Mouse (Mus musculus) adrenal gland, postnatal 36 days (tissue): Measurements from ENCODE around the gene Lemd1. TPM values are rescaled to one million over a fixed set of nuclear protein-coding genes. Genes with fewer than 3 reads are reported as not detected.

ENCODE experiments used
- DNase-seq, 2 experiments: peaks; one replicate each; pipeline ENCODE4 v3.0.0; 2021; ENCODE audit warnings: mixed read lengths in 1 of 2
- total RNA-seq, 2 experiments: library from RNA; stranded (reverse); gene quantifications; 2 replicates each; pipeline ENCODE4 v1.2.3; 2021

Gene Lemd1
- total RNA-seq, 2 experiments from 2014 or later = 0.33 TPM

DNA sequence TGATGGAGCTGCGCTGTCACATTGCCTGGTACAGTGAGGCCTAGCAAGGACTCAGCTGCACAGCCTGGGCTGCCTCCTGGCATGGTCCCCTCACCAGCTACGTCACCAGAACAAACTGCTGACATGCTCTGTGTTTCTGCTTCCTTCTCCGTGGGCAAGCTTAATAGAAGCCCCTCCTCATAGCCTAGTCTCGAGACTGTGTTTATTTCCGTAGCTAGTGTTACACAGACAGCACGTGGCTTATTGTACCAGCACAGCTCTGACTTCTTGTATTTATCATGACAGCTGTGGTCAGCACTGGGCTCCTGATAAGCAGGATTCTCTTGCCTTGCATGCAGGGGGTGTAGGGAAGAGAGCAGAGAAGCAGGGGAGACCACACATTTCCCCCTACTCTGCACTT lies 54.9 kb downstream of the Lemd1 start:
- no peak for DNase-seq

DNA sequence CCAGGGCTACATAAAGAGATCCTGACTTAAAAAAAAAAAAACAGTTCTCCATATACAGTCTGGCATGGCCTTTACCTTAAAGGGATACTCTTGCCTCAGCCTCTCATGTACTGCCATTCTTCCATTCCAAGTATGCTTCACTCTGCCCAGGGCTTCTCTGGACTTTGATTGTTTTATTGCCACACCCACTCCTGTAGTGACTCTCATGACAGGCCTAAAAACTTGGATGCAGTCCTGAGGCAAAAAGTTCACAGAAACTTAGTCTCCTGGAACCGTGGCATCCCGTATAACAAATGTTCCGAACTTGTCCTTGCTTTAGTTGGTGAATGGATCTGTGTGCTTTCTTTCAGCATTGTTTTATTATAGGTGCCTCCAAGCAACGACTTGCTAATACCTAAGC lies 55.4 kb downstream of the Lemd1 start:
- DNase-seq = no peak

DNA sequence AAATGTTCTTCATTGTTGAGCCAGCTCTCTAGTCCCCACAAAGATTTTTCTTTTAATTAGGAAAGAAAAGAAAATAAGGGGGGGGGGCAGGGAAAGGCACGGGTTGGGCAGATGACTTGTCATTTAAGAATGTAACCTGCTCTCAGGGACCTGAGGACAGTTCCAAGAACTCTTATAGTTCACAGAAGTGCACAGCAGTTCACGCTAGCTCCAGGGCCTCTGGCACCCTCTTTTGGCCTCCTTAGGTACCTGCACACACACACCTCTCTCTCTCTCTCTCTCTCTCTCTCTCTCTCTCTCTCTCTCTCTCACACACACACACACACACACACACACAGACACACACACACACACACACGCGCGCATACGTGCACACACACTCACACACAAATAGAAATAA lies 63.2 kb downstream of the Lemd1 start:
- DNase-seq = no peak

DNA sequence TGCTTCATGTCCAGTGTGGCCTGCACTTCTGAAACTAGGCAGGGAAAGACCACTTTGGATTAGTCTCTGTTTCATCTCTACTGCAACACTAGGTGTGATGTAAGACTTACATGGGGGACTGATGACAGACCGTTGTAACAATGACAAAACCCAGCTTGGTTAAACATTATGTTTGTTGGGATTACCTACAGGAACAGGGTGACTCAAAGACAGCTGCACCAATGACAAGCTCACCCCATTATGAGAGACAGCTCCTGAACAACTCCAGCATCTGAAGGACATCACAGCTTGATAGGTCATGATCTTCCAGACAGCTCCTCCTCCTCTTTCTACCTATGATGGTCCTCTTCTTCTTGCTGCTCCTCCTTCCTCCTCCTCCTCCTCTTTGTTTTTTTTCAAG lies 69.1 kb downstream of the Lemd1 start:
- no peak for DNase-seq

DNA sequence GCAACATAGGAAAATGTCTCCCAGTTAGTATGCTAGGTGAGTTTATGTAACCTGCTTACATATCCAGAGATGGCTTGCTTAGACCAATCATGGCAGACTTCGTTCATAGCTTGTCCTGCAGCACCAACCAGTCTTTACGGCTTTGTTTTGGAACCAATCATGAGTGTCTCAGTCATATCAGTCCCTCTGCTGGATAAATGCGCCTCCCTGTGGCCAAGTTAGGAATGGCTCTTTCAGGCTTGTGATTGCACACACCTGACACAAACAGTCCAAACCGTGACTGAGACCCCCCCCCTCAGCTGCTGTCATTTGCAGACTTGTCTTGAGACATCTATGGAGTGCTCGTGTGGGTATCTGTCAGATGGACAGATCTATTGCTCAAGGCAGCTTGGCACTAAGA lies 69.8 kb downstream of the Lemd1 start:
- DNase-seq = no peak

DNA sequence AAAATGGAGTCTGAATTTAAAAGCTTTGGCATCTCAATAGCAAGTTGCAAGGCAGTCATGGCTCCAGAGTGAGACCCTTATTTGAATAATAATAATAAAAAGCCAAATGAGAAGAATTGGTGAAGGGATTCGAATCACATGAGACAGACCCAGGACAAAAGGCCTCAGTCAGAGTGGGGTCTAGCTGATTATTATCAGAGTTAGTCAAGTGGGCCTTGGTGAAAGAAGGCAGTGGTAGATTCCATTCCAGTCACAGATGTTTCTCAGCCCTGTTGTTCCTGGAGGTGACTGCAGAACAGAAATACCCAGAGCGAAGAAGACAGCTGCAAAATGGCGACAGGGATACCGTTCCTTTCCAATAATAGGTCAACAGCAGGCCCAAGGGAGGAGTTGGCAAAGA lies 72.4 kb downstream of the Lemd1 start:
- no peak for DNase-seq

DNA sequence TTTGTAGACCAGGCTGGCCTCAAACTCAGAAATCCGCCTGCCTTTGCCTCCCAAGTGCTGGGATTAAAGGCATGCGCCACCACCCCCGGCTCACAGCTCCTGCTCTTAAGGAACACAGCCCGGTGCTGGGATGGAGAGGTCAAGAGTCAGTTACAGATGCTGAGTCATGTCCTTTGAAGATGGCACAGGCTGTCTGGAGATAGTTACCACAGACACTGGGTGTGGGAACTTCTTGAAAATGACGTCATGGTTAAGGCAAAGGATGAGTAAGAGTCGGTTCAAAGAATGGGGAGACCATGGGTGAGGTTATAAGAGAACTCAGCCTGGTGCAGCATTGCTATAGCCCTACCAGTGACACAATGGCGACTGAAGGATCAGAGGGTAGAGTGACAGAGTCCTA lies 73.3 kb downstream of the Lemd1 start:
- peak in 1 of 2 experiments; percentile 35 for DNase-seq

DNA sequence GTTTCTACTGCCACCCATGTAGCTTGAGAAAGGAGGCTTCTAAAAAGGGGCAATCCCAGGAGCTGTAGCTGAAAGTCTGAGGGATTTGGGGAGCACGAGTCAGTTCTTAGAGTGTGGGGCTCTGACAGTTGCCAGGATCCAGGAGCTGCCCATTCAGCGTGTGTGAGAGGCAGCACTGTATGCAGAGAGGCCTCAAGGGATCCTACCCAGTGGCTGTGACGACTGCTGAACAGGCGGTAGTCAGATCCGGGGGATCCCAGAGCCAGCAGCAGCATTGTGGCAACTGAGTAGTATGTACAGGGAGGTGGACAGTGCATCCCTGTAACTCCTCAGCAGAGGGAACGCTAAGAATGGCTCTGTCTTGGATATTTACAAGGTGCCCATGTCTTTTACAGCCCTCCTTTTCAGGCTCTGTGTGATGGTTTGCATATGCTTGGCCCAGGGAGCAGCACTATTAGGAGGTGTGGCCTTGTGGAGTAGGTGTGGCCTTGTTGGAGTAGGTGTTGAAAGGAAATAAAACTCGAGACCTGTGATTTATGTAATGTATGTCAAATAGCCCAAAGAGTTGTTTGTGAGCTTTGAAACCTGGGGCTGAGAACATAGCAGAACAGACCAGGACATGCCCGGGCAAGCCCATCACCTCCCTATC lies 74.1 kb downstream of the Lemd1 start:
- no peak for DNase-seq

DNA sequence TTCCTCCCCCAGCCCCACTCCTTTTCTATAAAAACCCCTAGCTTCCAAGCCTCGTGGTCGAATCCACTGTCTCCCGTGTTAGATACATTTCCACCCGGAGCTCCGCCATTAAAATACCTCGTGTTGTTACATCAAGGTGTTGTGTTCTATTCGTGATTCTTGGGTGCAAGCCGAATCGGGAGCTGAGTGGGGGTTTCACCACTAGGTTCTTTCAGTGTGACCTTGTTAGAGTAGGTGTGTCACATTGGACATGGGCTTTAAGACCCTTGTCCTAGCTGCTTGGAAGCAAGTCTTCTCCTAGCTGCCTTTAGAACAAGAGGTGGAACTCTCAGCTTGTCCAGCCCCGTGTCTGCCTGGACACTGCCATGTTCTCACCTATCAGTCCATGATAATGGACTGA lies 74.7 kb downstream of the Lemd1 start:
- no peak for DNase-seq

DNA sequence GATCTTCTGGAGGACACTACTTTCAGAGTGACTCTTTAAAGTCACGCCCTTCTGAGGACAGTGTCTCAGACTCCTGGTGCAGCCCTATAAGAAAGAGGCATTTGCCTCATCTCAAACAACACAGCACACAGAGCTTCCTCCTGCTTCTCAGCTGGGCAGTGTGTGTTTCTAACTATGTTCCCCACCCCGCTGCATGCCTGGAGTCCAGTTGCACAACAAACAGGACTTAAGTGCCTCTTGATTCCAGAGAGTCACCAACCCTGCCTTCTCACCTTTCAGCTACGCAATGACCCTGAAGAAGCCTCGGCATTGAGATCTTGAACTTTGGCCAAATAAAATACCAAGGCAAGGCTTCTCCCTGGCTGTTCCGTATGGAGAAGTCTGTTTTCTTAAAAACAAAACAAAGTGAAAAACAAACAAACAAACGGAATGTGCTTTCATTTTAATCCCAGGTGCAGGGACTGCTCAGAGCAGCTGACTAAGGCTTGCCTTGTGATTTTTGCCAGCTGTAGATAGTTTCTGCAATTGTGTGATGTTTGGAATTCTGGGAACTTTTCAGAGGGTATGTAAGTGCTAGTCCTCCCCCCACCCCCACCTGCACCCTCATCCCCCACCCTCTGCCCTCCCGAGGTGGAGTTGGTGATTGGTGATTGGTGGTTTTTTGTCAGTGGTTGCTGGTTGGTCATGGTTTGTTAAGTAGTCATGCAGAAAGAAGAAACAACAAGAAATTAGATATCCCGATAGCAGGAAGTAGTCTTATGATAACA lies 75.7 kb downstream of the Lemd1 start:
- DNase-seq = peak in 1 of 2 experiments; percentile 28

DNA sequence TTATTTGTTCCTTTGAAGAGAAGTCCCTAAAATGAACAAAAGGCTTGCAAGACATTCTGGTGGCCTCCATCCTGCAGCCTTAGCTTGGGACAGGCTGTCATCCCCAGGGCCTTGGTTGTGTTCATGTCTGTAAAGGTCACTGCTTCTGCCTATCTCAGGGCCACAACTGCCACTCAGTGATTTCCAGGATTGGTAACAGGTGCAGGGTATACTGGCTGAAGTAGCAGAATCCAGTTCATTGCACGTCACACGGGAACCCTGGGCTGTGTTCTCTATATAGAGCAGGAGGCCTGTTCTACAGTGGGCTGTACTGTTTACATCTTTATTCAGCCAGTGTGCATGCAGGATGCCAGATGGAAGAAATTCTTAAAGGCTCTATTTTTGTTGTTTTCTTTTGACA lies 76.7 kb downstream of the Lemd1 start:
- peak in 1 of 2 experiments; percentile 44 for DNase-seq

DNA sequence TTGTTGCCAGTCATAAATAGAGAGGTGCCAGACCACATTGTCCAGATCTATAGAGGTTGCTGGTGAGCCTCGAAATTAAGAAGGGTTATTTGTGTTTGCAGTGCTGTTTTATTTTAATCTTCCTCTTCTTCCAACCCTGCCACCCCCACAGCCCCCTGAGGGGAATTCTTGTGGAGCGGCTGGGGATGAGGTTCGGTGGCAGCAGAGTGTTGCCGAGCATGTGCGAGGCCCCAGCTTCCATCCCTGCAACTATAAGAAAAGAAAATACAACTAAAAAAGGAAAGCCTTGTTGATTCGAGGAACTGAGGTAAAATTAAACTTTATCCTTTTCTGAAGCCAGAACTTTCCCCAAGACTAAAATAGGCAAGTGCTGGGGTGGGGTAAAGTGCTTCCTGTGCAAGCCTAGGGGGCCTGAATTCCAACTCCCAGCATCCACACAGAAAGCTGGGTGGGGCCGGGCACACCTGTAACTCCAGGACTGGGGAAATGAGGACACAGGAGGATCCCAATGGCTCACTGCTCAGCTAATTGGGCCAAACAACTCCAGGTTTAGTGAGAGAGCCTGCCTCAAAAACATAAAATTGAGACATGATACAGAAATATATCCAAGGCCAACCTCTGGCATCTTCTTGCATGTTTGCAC lies 77.3 kb downstream of the Lemd1 start:
- DNase-seq = no peak

DNA sequence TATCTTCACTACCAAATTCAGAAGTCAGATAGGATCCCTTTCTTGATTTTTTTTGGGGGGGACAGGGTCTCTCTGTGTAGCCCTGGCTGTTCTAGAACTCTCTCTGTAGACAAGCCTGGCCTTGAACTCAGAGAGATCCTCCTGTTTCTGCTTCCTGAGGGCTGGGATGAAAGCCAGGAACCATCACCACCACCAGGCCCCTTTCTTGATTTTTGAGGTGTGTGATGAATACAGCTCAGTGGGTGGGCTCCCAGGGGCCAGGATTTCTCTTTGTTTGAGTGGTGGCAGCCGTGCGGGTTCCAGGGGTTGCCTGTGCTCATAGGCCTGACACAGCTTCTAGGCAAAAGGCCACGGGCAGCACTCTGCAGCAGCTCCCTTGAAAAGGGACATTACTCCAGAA lies 80.0 kb downstream of the Lemd1 start:
- no peak for DNase-seq

DNA sequence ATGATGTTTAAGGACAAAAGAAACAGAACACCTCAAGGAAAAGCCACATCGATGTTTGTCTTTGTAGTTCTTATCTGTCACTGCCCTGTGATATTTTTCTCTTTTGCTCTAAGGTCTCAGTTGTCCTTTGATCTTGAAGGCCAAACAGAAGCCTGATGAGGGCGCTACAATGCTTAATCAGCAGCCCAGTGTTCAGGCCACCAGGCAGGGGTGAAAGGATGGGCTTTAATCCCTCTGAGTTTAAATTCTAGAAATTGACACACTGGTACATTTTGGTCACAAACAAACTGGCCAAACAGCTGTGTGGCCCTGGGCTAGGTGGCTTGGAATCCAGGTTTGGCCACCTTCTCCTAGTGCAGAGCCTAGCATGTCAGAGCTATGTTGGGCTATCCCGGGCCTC lies 85.5 kb downstream of the Lemd1 start:
- DNase-seq = peak in 1 of 2 experiments; percentile 42

DNA sequence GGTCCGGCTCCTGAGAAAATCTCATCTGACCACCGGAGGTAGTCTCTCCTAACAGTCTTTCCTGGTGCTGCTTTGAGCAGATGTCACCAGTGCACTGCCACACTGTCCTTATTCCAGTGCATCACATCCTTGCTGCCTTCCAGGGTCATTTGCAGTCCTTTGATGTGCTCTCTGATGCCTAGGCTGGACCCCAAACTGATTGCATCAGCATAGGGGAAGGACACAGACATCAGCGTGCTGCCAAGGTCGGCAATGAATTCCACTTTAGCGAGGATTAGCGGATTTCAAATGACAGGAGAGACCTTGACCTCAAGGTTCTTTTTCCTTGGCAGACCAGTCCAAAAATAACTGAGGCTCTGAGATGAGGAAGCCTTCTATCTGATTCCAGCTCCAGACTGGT lies 85.9 kb downstream of the Lemd1 start:
- peak; percentile 79 to 85 for DNase-seq

DNA sequence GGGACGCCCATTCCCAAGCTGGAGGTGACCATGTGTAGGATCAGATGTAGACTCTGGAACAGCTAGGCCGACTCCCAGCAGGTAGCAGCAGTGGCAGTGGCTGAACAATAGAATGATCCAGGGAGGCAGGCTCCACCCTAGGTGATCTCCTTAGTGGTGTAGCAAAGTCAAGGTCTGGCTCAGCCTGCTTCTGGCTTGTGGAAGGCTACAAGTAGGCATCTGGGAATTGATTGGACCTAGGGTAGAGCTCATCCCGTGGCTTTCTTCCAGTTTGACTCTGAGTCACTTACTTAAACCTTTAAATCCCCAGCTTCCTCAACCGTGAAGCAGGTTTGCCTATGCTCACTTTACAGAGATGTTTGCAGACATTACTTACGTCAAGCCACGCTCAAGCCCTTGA lies 89.4 kb downstream of the Lemd1 start:
- peak in 1 of 2 experiments; percentile 32 for DNase-seq

DNA sequence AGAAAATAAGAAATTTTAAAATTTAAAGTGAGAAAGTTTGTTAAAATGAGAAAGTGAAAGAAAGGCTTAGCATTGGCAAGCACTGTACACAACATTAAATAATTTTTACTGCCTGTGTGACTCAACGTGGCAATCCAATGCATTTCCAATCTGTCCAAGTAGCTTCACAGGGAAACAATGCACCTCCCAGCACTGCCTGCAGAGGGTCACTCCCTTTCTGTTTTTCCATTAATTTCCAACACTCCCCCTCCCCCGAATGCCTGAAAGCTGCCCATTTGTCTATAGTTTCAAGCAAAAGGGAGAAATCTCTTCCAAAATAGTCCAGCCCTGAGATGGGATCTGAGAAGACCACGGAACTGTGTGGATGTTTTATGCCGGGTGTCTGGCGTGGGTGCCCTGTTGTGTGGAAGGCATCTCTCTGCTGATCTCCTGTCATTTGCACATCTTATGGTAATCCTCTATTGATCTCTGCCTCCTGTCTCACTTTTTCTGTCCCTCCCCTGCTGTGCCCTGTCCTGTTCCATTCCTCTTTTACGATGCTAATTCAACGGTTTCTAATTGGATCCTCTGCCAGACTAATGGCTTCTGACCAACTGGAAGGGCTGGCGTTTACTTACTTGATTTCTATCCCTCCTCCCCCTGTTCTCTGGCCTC lies 90.4 kb downstream of the Lemd1 start:
- peak in 1 of 2 experiments; percentile 23 for DNase-seq

DNA sequence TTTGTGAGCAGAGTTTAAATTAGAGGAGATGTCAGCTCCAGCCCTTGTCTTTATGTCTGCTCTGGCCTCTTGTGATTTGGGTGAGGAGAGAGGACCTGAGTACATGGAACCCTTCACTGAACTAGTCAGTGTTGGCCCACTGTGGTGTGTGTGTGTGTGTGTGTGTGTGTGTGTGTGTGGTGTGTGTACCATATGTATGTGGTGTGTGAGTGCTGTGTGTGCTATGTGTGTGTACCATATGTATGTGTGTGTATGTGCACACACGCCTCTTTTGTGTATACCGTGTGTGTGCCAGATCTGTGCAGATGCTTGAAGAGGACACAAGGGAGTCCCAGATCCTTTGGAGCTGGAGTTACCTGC lies 90.9 kb downstream of the Lemd1 start:
- no peak for DNase-seq

DNA sequence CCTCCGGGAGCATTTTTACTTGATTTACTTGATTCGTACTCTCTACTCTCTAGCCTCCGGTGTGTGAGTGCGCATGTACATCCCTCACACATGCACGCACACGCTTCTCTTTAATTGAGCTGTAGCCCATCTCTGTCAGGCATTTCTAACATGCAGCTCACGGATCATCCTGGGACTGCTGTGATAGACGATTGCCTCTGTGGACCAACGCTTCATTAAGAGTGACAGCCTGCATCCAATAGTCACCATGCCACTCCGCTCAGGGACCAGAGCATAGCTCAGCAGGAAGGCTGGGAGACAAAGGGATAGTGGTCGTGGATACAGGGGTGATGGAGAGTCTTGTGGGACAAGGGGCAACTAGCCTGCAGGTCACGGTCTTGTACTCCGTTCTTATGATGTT lies 91.8 kb downstream of the Lemd1 start:
- no peak for DNase-seq

DNA sequence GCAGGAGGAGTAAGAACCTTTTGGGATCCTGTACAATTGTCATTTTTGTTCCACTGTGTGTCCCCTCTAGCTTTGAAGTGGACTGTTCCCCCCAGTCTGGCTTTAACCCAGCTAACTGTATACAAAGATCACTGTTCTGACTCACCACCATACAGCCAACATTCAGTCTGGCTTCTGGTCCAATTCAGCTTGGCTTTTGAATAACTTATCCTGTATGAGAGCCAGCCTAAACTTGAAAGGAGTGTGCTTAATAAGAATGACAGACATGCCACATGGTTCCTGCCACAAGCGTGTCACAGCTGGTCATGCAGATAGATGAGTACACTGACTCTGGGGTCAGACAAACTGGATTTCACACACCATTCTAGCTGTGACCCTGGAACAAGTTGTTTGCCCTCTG lies 95.5 kb downstream of the Lemd1 start:
- no peak for DNase-seq

DNA sequence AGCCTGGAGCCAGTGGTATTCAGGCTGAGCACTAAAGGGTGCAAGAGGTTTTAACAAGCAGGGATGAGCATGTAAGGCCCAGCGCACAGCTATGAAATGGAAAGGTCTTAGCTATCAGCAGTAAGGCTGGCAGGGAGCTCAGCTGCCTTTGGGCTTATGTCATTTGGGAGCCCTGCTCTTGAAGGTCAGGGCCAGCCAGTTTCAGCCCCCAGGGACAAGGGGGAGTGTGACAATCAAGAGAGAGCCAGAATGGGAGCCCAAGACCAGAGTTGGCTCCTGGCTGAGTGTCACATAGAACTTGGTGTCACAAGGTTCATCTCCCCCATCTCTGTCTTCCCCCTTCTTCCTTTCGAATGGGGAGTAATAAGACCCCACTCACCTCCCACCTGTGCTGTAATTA lies 96.2 kb downstream of the Lemd1 start:
- DNase-seq = peak; percentile 75

DNA sequence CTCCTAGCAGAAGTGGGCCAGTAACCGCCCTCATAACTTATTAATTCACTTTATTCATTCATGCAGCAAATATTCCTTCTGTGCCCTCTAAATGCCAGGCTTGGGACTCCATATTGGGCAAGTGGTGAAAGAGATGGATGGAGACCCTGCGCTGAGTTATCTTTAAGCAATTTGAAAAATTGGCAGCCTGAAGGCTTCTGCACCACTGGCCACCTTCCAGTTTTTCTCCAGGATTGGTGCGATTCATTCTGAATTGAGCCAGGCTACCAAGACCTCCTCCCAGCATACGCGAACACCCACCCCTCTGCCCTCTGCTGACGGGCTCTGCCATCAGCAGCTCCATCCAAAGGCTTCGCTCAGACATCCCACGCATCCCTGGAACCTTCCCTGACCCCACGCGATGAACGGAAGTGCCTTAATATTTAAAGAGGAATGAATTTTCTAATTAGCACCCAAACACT lies 96.8 kb downstream of the Lemd1 start:
- peak; percentile 69 to 78 for DNase-seq

DNA sequence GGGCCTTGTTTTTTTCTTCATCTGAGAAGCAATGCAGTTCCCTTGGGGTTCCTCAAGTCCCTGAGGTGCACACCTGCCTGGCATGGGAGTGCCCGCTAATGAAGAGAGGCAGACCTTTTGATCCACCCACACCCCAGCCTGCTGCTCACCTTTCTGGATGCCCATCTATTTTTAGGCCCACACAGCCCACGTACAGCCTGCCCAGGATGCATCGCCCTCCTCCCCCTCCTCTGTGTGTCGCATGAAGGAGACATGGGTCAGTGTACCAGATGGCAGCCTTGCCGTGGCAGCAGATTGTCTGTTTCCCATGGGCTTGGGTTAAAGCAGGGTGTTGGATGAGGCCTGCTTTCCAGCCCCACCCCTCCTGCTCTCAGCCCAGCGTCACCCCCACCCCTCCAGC lies 98.7 kb downstream of the Lemd1 start:
- no peak for DNase-seq
